27 mouse cellular contexts compared by ENCODE assay signal in the genomic region with DNA sequence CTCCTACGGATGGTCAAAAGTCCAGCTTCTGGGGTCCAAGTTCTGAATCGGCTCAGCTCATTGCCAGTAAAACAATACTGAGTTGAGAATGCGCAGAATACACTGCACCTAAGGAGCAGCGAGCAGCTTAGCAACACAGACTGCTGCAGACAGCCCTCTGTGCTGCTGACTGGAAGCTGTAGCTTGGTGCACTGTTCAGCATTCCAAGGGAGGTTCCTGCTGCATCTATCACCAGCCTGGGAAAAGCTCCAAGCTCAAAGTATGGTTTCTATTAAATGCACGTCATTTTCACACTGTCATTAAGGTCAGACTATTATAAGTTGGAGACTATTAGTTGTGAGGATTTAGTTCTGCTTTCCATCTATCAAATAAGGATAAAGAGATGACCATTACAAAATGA. TPM values are rescaled to one million over a fixed set of nuclear protein-coding genes. Genes with fewer than 3 reads are reported as not detected.
A peak's percentile ranks its signal among the peaks of the same experiment; 100 is the strongest.
DNase-seq lines count a peak whose midpoint lies in the region; ATAC-seq and TF ChIP-seq lines count a peak whose summit lies in the region.
"Had no signal": no experiment of that assay in that cellular context is flagged by ENCODE, and none has a peak within 500 bp of the region (broad histone marks: within the 10 kb centered on the region; RNA-seq: fewer than 3 reads in every experiment).

No protein-coding gene starts in this region.

- H3K9ac ChIP-seq in kidney, embryonic 14.5 days (ENCODE audit: low read depth, low read length): no peak overlapping the region
- H3K9ac ChIP-seq: embryonic facial prominence, embryonic 12.5 days; forebrain, embryonic 13.5 days; limb, embryonic 15.5 days; liver, embryonic 15.5 days; midbrain, embryonic 13.5 days had no signal

- WGBS in kidney, embryonic 14.5 days: 83% methylated on average over 5 of the region's 5 CpGs

- no peak overlapping the region for H3K4me2 ChIP-seq in kidney, embryonic 14.5 days (replicated peaks; ENCODE audit: low read depth, low read length)
- H3K4me2 ChIP-seq: embryonic facial prominence, embryonic 12.5 days; forebrain, embryonic 13.5 days; limb, embryonic 15.5 days; liver, embryonic 15.5 days; midbrain, embryonic 13.5 days had no signal

- H3K4me1 ChIP-seq in kidney, embryonic 14.5 days (ENCODE audit: control insufficient read depth, insufficient read depth, low read length): peaks cover 16% of the 10 kb centered on the region
- H3K4me1 ChIP-seq in embryonic fibroblast, embryonic 13.5 days (ENCODE audit: control insufficient read depth, insufficient read depth, low read length): peaks cover 27% of the 10 kb centered on the region

- H3K9me3 ChIP-seq in kidney, embryonic 14.5 days (ENCODE audit: control insufficient read depth, low read length): no peaks in the 10 kb centered on the region
- H3K9me3 ChIP-seq: embryonic facial prominence, embryonic 12.5 days; forebrain, embryonic 13.5 days; heart, embryonic 10.5 days; limb, embryonic 15.5 days; liver, embryonic 15.5 days; megakaryocyte, embryonic 14.5 days; midbrain, embryonic 13.5 days had no signal

- DNase-seq in frontal cortex, postnatal 10 days (ENCODE audit: low spot score in 2 of 2): no peak
- peak; percentile 18 for DNase-seq in kidney, postnatal 14 days
- peak; percentile 30 to 31 for DNase-seq in lung, postnatal 4 days
- DNase-seq in lung, postnatal 25 days (ENCODE audit: low spot score): no peak
- no peak for DNase-seq in embryo, embryonic 10 days (ENCODE audit: low spot score)
- DNase-seq: adrenal gland, postnatal 36 days; cerebellum, adult 11 months; cerebellum, adult 9-11 months; layer of hippocampus, postnatal 36 days; retina, postnatal 1 day; right cerebral cortex, postnatal 4 days; thymus, adult 18-20 months; thymus, postnatal 4 days had no signal

- ATAC-seq in frontal cortex, adult (ENCODE audit: low TSS enrichment): peak; percentile 31; the same call in 1 of the 2 replicates
- no peak for ATAC-seq in kidney, embryonic 14.5 days (ENCODE audit: low FRiP score, low TSS enrichment)
- ATAC-seq: CD4-positive, CD25-positive, alpha-beta regulatory T cell, adult 4 months; forebrain, embryonic 13.5 days; hindbrain, postnatal 0 days; intestine, postnatal 0 days; lung, postnatal 0 days; midbrain, embryonic 13.5 days had no signal

- H3K36me3 ChIP-seq in kidney, embryonic 14.5 days (ENCODE audit: control insufficient read depth, insufficient read depth, low read length): no peaks in the 10 kb centered on the region
- H3K36me3 ChIP-seq: embryonic facial prominence, embryonic 12.5 days; heart, embryonic 10.5 days; limb, embryonic 15.5 days; liver, embryonic 15.5 days; midbrain, embryonic 13.5 days had no signal

- no peak overlapping the region for H3K27ac ChIP-seq in kidney, embryonic 14.5 days (ENCODE audit: low read depth, low read length)
- peak overlapping the region; percentile 79 for H3K27ac ChIP-seq in embryonic fibroblast, embryonic 13.5 days (ENCODE audit: insufficient read depth, low read length)
- H3K27ac ChIP-seq: embryonic facial prominence, embryonic 12.5 days; forebrain, embryonic 13.5 days; heart, embryonic 10.5 days; hindbrain, postnatal 0 days; limb, embryonic 15.5 days; liver, embryonic 15.5 days; midbrain, embryonic 13.5 days had no signal

- H3K4me3 ChIP-seq in kidney, embryonic 14.5 days (ENCODE audit: low read length): no peak overlapping the region
- H3K4me3 ChIP-seq in embryonic fibroblast, embryonic 13.5 days (ENCODE audit: insufficient read depth, low read length): no peak overlapping the region
- H3K4me3 ChIP-seq: embryonic facial prominence, embryonic 12.5 days; forebrain, embryonic 13.5 days; heart, embryonic 10.5 days; limb, embryonic 15.5 days; liver, embryonic 15.5 days; megakaryocyte, embryonic 14.5 days; midbrain, embryonic 13.5 days had no signal

- no peak for TF ChIP-seq CTCF in embryonic fibroblast, embryonic 13.5 days (IDR thresholded peaks at IDR 0.05; ENCODE audit: borderline replicate concordance, insufficient read depth, low read length)

- TF ChIP-seq POLR2A in embryonic fibroblast, embryonic 13.5 days (IDR thresholded peaks at IDR 0.05; ENCODE audit: low read depth, low read length): peak; percentile 59

- H3K27me3 ChIP-seq in kidney, embryonic 14.5 days (ENCODE audit: control insufficient read depth, insufficient read depth, low read length): no peaks in the 10 kb centered on the region
- H3K27me3 ChIP-seq: embryonic facial prominence, embryonic 12.5 days; forebrain, embryonic 13.5 days; limb, embryonic 15.5 days; midbrain, embryonic 13.5 days had no signal

RNA-seq across cellular contexts. Expression of gene Mettl21a, which starts 4.1 kb away (rescaled TPM):
- polyA plus RNA-seq in kidney, embryonic 14.5 days (2014; fragmentation: Nextera tagmentation; extraction: Ambion mirVana): 16.9 and 20.4 TPM in 2 replicates
- 27.9 and 29.3 TPM in 2 replicates for polyA plus RNA-seq in embryonic fibroblast, embryonic 13.5 days (2011; ENCODE audit: insufficient read length, low read depth, missing spikeins)

Comparison
In these comparisons a context has a peak if more than half of its experiments do, and no peak if none do; other contexts are left out.
1. DNase-seq: peak in kidney, postnatal 14 days (single experiment) and lung, postnatal 4 days (2 of 2); none in frontal cortex, postnatal 10 days (0 of 2), lung, postnatal 25 days (single experiment) and embryo, embryonic 10 days (single experiment).